Mouse (Mus musculus): Measurements from ENCODE around the gene Prdm2. TPM values are rescaled to one million over a fixed set of nuclear protein-coding genes. Genes with fewer than 3 reads are reported as not detected.

Prdm2 gene
- 10 to 100 TPM; 45.5 to 49.1 TPM for total RNA-seq (2021)
- long read RNA-seq, experiment 1, partial matches to known transcripts, result 0 of 2 reads
- long read RNA-seq, experiment 1, other reads (novel, unspliced or antisense), result 2 of 2 reads
- long read RNA-seq, experiment 2, partial matches to known transcripts, result 1 of 11 reads
- long read RNA-seq, experiment 2, other reads (novel, unspliced or antisense), result 10 of 11 reads

- Histone ChIP-seq H3K27ac (peak within 1 kb of the TSS; percentile 94), H3K4me3 (peak within 1 kb of the TSS; percentile 84)
- peak; percentile 39; the same call in 1 of the 2 replicates for TF ChIP-seq CTCF (conservative IDR thresholded peaks at IDR 0.05)
- peak; percentile 19 to 68 for DNase-seq (ENCODE audit: low spot score in 2 of 2)
Measured at GRCm38 (mm10) chr4:143212341-143213174, at the start of gene Prdm2. Gene Prdm2, minus strand, starts transcription at chr4:143212995.

GRCm38 (mm10) chr4:143259718-143260349 is 47.0 kb upstream of the Prdm2 start:
- no peak for TF ChIP-seq CTCF (conservative IDR thresholded peaks at IDR 0.05)
- no peak overlapping the region for H3K27ac ChIP-seq
- H3K4me3 ChIP-seq, result no peak overlapping the region
- DNase-seq (ENCODE audit: low spot score in 2 of 2), result no peak

GRCm38 (mm10) chr4:143258517-143258916 is 45.7 kb upstream of the Prdm2 start:
- Histone ChIP-seq H3K27ac (no peak overlapping the region), H3K4me3 (peak overlapping the region; percentile 37)
- DNase-seq (ENCODE audit: low spot score in 2 of 2), result peak in 1 of 2 experiments; percentile 63
- peak; percentile 77 for TF ChIP-seq CTCF (conservative IDR thresholded peaks at IDR 0.05)

- H3K4me3 ChIP-seq, result no peak overlapping the region
- no peak for TF ChIP-seq CTCF (conservative IDR thresholded peaks at IDR 0.05)
- DNase-seq (ENCODE audit: low spot score in 2 of 2), result no peak
- H3K27ac ChIP-seq, result no peak overlapping the region
Measured at GRCm38 (mm10) chr4:143257971-143258370, 45.2 kb upstream of the Prdm2 start.

- Histone ChIP-seq H3K27ac (no peak overlapping the region), H3K4me3 (no peak overlapping the region)
- no peak for DNase-seq (ENCODE audit: low spot score in 2 of 2)
- no peak for TF ChIP-seq CTCF (conservative IDR thresholded peaks at IDR 0.05)
Measured at GRCm38 (mm10) chr4:143255541-143255940, 42.7 kb upstream of the Prdm2 start.

- DNase-seq (ENCODE audit: low spot score in 2 of 2), result no peak
- H3K27ac ChIP-seq, result no peak overlapping the region
- no peak overlapping the region for H3K4me3 ChIP-seq
- TF ChIP-seq CTCF (conservative IDR thresholded peaks at IDR 0.05), result no peak
Measured at GRCm38 (mm10) chr4:143253356-143253755, 40.6 kb upstream of the Prdm2 start.

GRCm38 (mm10) chr4:143248050-143248449 is 35.3 kb upstream of the Prdm2 start:
- Histone ChIP-seq H3K27ac (no peak overlapping the region), H3K4me3 (no peak overlapping the region)
- peak; percentile 74 for TF ChIP-seq CTCF (conservative IDR thresholded peaks at IDR 0.05)
- no peak for DNase-seq (ENCODE audit: low spot score in 2 of 2)

GRCm38 (mm10) chr4:143241294-143241693 is 28.5 kb upstream of the Prdm2 start:
- H3K27ac ChIP-seq, result no peak overlapping the region
- no peak for TF ChIP-seq CTCF (conservative IDR thresholded peaks at IDR 0.05)
- H3K4me3 ChIP-seq, result no peak overlapping the region
- no peak for DNase-seq (ENCODE audit: low spot score in 2 of 2)

GRCm38 (mm10) chr4:143239615-143240201 is 26.9 kb upstream of the Prdm2 start:
- DNase-seq (ENCODE audit: low spot score in 2 of 2), result no peak
- no peak for TF ChIP-seq CTCF (conservative IDR thresholded peaks at IDR 0.05)
- H3K4me3 ChIP-seq, result no peak overlapping the region
- H3K27ac ChIP-seq, result no peak overlapping the region

- H3K27ac ChIP-seq, result no peak overlapping the region
- no peak; the same call in 1 of the 2 replicates for TF ChIP-seq CTCF (conservative IDR thresholded peaks at IDR 0.05)
- no peak for DNase-seq (ENCODE audit: low spot score in 2 of 2)
Measured at GRCm38 (mm10) chr4:143239117-143239516, 26.3 kb upstream of the Prdm2 start.

GRCm38 (mm10) chr4:143238241-143239031 is 25.6 kb upstream of the Prdm2 start:
- Histone ChIP-seq H3K4me3 (no peak overlapping the region), H3K27ac (no peak overlapping the region)
- DNase-seq (ENCODE audit: low spot score in 2 of 2), result peak; percentile 20 to 65
- TF ChIP-seq CTCF (conservative IDR thresholded peaks at IDR 0.05), result peak; percentile 95

More at GRCm38 (mm10) chr4:143239117-143239516, 26.3 kb upstream of the Prdm2 start:
- no peak overlapping the region for H3K4me3 ChIP-seq

- DNase-seq (ENCODE audit: low spot score in 2 of 2), result no peak
- TF ChIP-seq CTCF (conservative IDR thresholded peaks at IDR 0.05), result no peak
Measured at GRCm38 (mm10) chr4:143231790-143232422, 19.1 kb upstream of the Prdm2 start.

More at GRCm38 (mm10) chr4:143231790-143232422, 19.1 kb upstream of the Prdm2 start:
- no peak overlapping the region for H3K4me3 ChIP-seq
- H3K27ac ChIP-seq, result no peak overlapping the region
